Mouse (Mus musculus) kidney, adult 2 months (tissue): ENCODE measurements around the gene Gdf11. TPM values are rescaled to one million over a fixed set of nuclear protein-coding genes. Genes with fewer than 3 reads are reported as not detected.

Source experiments
- DNase-seq: peaks from one replicate; pipeline ENCODE4 v3.0.0; 2021
- H3K27ac ChIP-seq: fragments of 200-500 bp; 2 replicates; pipeline ENCODE4 v1.5.1; 2012; ENCODE audit warnings: low read depth, low read length, control low read depth, inconsistent platforms; ENCODE audit not compliant: insufficient read depth
- H3K27me3 ChIP-seq: fragments of 200-500 bp; replicated peaks from 2 replicates; pipeline ENCODE4 v1.6.1; 2012; ENCODE audit warnings: mild to moderate bottlenecking, moderate library complexity, low read length, inconsistent platforms; ENCODE audit not compliant: control insufficient read depth, insufficient read depth
- H3K36me3 ChIP-seq: fragments of 200-500 bp; 2 replicates; pipeline ENCODE4 v1.6.1; 2012; ENCODE audit warnings: mild to moderate bottlenecking, moderate library complexity, low read length, inconsistent platforms; ENCODE audit not compliant: control insufficient read depth, insufficient read depth
- H3K4me1 ChIP-seq: fragments of 200-500 bp; 2 replicates; pipeline ENCODE4 v1.6.1; 2011; ENCODE audit warnings: low read length; ENCODE audit not compliant: control insufficient read depth, insufficient read depth
- H3K4me3 ChIP-seq: fragments of 200-500 bp; 2 replicates; pipeline ENCODE4 v1.5.1; 2011; ENCODE audit warnings: mild to moderate bottlenecking, low read depth, low read length, control low read depth; ENCODE audit not compliant: insufficient read depth
- CTCF ChIP-seq: fragments of 200-500 bp; conservative IDR thresholded peaks from 2 replicates; pipeline ENCODE4 v1.5.1; 2011; ENCODE audit warnings: low read depth, mild to moderate bottlenecking, control low read depth, low read length, moderate library complexity, mixed read lengths; ENCODE audit not compliant: insufficient read depth, insufficient read length
- POLR2A ChIP-seq: fragments of 200-500 bp; IDR thresholded peaks from one replicate; pipeline ENCODE4 v1.6.1; 2011; ENCODE audit warnings: low read depth, low read length, control low read depth
- WGBS: fragments of 180-500 bp; shearing (Covaris S2); methylation state at CpG from one replicate; pipeline ENCODE4 v1.1.7; 2018; 5-methylcytosine and 5-hydroxymethylcytosine counted together
- polyA plus RNA-seq: library from polyadenylated mRNA; depleted of rRNA; stranded (reverse); fragments of >200 nt; gene quantifications from 2 replicates; pipeline ENCODE4 v1.2.3, GENCODE M21; 2012

The Gdf11 gene
- polyA plus RNA-seq, 1 experiment, result 2.5 TPM

DNA sequence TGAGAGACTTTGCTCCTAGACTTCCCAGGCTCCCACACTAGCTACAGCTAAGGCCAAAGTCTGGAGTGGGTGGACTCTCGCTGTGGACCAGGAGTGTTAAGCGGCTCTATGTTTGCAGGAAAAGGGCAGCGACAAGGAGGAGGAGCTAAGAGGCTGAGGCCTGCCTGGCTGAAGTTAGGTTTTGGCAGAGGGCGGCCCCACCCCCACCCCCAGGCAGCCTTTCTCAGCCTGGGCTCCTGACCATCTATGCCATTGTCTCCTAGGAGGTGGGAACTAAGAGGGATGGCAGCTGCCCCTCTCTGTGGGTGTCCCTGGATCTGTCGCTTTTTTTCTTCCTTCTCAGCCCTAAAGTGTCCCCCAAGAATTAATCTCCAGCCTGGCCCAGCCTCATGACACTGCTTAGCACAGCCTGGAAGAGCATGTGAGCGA is 27.7 kb upstream of the Gdf11 start:
- DNase-seq, result peak; percentile 94
- peaks cover 44% of the 10 kb centered on the region for H3K4me1 ChIP-seq
- 25% methylated on average over 6 of the region's 6 CpGs for WGBS

GRCm38 (mm10) chr10:128918246-128918645 is 26.7 kb upstream of the Gdf11 start:
- no peaks in the 10 kb centered on the region for H3K27me3 ChIP-seq
- H3K4me3 ChIP-seq, result no peak overlapping the region
- peaks cover 4% of the 10 kb centered on the region; the same call in 1 of the 2 replicates for H3K36me3 ChIP-seq
- peaks cover 45% of the 10 kb centered on the region for H3K4me1 ChIP-seq
- 35% methylated on average over 7 of the region's 7 CpGs for WGBS
- no peak for TF ChIP-seq CTCF
- no peak for TF ChIP-seq POLR2A
- DNase-seq, result peak; percentile 75
- H3K27ac ChIP-seq, result peak overlapping the region; percentile 32

More for the DNA sequence above, 27.7 kb upstream of the Gdf11 start:
- Histone ChIP-seq H3K36me3 (no peaks in the 10 kb centered on the region), H3K4me3 (no peak overlapping the region), H3K27me3 (no peaks in the 10 kb centered on the region), H3K27ac (peak overlapping the region; percentile 47)
- TF ChIP-seq POLR2A, result no peak

GRCm38 (mm10) chr10:128917400-128917799 is 25.9 kb upstream of the Gdf11 start:
- TF ChIP-seq CTCF (no peak), POLR2A (no peak)
- 79% methylated on average over 6 of the region's 6 CpGs for WGBS
- Histone ChIP-seq H3K27ac (no peak overlapping the region), H3K4me1 (peaks cover 49% of the 10 kb centered on the region), H3K27me3 (no peaks in the 10 kb centered on the region), H3K4me3 (no peak overlapping the region), H3K36me3 (peaks cover 4% of the 10 kb centered on the region; the same call in 1 of the 2 replicates)
- DNase-seq, result no peak

GRCm38 (mm10) chr10:128916665-128917064 is 25.1 kb upstream of the Gdf11 start:
- 81% methylated on average over 3 of the region's 3 CpGs for WGBS
- no peak for DNase-seq
- H3K27me3 ChIP-seq, result no peaks in the 10 kb centered on the region
- TF ChIP-seq POLR2A (no peak), CTCF (no peak)
- peaks cover 42% of the 10 kb centered on the region for H3K4me1 ChIP-seq
- H3K4me3 ChIP-seq, result no peak overlapping the region
- peaks cover 4% of the 10 kb centered on the region; the same call in 1 of the 2 replicates for H3K36me3 ChIP-seq
- no peak overlapping the region for H3K27ac ChIP-seq

DNA sequence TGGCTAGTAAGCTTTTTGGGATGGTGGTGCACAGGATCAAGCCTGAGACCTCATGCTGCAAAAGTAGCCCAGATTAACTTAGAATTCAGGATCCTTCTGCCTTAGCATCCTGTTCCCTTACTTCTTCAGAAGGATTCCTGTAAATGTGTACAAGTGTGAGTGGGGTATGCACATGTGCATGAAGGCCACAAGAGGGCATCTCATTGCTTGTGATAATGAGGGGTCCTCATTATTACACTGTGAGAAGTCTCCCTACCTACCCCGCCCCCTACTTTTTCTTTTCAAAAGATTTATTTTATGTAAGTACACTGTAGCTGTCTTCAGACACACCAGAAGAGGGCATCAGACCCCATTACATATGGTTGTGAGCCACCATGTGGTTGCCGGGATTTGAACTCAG is 24.0 kb upstream of the Gdf11 start:
- DNase-seq, result no peak
- Histone ChIP-seq H3K27ac (no peak overlapping the region), H3K27me3 (no peaks in the 10 kb centered on the region), H3K4me1 (peaks cover 32% of the 10 kb centered on the region), H3K36me3 (peaks cover 4% of the 10 kb centered on the region; the same call in 1 of the 2 replicates), H3K4me3 (no peak overlapping the region)
- TF ChIP-seq POLR2A (no peak), CTCF (0 out of 2 replicates have a peak, but pooled peaks have one; percentile 1)
- 90% methylated on average over 2 of the region's 2 CpGs for WGBS

GRCm38 (mm10) chr10:128913696-128914095 is 22.2 kb upstream of the Gdf11 start:
- no peaks in the 10 kb centered on the region for H3K27me3 ChIP-seq
- whole genome bisulfite sequencing, result 33% methylated on average over 12 of the region's 12 CpGs
- H3K4me3 ChIP-seq, result no peak overlapping the region
- peak; percentile 61 for DNase-seq
- no peak overlapping the region for H3K27ac ChIP-seq
- TF ChIP-seq CTCF (no peak), POLR2A (peak; percentile 18)
- H3K36me3 ChIP-seq, result peaks cover 4% of the 10 kb centered on the region; the same call in 1 of the 2 replicates
- peaks cover 21% of the 10 kb centered on the region; the same call in 1 of the 2 replicates for H3K4me1 ChIP-seq

- WGBS, result 4% methylated on average over 5 of the region's 5 CpGs
- Histone ChIP-seq H3K4me1 (peaks cover 17% of the 10 kb centered on the region; the same call in 1 of the 2 replicates), H3K27me3 (no peaks in the 10 kb centered on the region), H3K4me3 (no peak overlapping the region), H3K36me3 (peaks cover 4% of the 10 kb centered on the region; the same call in 1 of the 2 replicates), H3K27ac (no peak overlapping the region)
- peak; percentile 94 for DNase-seq
- TF ChIP-seq CTCF (peak; percentile 96), POLR2A (no peak)
Measured at GRCm38 (mm10) chr10:128913219-128913618, 21.7 kb upstream of the Gdf11 start.
